Mouse (Mus musculus): ENCODE results near the gene Hcfc1r1. TPM values are rescaled to one million over a fixed set of nuclear protein-coding genes. Genes with fewer than 3 reads are reported as not detected.

The Hcfc1r1 gene
- 158 and 163 TPM in 2 replicates for total RNA-seq (2021)
- long read RNA-seq, experiment 1, transcript Hcfc1r1-201 (3 exons, 946 nt), result major isoform, 26 of 78 reads
- long read RNA-seq, experiment 1, partial matches to known transcripts, result 37 of 78 reads
- long read RNA-seq, experiment 1, other reads (novel, unspliced or antisense), result 13 of 78 reads
- long read RNA-seq, experiment 2, transcript Hcfc1r1-201 (3 exons, 946 nt), result major isoform, 26 of 71 reads
- long read RNA-seq, experiment 2, partial matches to known transcripts, result 27 of 71 reads
- long read RNA-seq, experiment 2, other reads (novel, unspliced or antisense), result 16 of 71 reads

- peak; percentile 94 for DNase-seq
These were observed at the start of gene Hcfc1r1, which contains the start of gene Thoc6 for GRCm38 (mm10) chr17:23673424-23674073. Hcfc1r1 (plus strand) TSS chr17:23673596. Thoc6 (minus strand) TSS chr17:23673882.

DNA sequence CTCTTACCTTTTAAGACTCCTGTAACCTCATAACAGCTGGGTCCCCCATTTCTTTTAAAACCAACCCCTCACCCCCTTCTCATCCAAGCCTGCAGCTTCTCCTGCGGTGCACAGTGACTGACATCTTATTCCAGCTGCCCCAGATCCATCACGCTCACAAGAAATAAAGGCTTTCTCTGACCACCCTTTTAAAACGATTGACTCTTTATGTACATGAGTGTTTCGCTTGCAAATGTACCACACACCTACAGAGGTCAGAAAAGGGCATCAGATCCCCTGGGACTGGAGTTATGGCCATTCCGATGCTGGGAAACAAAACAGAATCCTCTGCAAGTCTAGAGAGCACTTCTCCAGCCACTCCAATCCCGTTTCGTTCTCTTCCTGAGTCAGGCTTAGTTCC is 45.6 kb upstream of the Hcfc1r1 start:
- DNase-seq, result no peak

GRCm38 (mm10) chr17:23630195-23631020 is 43.0 kb upstream of the Hcfc1r1 start:
- peak; percentile 92 for DNase-seq

DNA sequence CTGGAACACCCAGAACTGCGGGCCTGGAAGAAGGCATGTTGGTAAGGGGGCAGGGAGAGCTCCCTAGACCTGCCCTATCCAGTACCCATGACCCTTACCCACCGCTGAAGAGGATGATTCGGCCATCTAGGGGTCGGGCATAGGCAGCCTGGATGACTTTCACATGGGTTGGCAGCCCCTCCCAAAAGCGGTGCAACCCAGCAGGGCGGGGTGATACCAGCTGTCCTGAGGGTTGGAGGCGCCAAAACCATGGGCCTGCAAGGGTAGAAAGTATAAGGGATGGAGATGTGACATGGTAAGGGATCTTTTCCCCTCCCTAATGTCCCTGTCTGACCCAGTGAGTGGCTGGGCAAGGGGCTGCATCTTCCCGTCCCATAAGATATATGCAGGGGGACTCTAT is 42.2 kb upstream of the Hcfc1r1 start:
- DNase-seq, result no peak

- peak; percentile 34 for DNase-seq
These were observed 28.5 kb upstream of the Hcfc1r1 start, which contains the start of gene Mmp25 for GRCm38 (mm10) chr17:23644613-23645495. Mmp25 (minus strand) TSS chr17:23645277.

GRCm38 (mm10) chr17:23645894-23646293 is 27.5 kb upstream of the Hcfc1r1 start:
- no peak for DNase-seq

DNA sequence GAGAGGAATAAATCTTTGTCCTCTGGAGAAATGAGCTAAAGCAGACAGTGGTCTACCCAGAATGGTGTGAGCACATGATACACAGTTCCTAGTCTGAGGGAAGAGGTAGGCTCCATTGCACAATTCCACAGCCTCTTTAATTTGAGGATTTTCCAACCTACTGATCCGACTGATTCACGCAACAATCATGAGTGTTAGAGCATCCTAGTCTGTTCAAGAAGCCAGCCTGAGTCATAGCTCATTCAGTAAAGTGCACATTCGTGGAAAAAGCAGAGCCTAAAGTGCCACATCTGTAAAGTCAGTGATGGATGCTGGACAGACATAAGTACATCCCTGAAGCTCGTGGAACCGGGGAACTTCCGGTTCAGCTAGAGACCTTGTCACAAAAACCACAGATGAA is 22.0 kb upstream of the Hcfc1r1 start:
- no peak for DNase-seq

DNA sequence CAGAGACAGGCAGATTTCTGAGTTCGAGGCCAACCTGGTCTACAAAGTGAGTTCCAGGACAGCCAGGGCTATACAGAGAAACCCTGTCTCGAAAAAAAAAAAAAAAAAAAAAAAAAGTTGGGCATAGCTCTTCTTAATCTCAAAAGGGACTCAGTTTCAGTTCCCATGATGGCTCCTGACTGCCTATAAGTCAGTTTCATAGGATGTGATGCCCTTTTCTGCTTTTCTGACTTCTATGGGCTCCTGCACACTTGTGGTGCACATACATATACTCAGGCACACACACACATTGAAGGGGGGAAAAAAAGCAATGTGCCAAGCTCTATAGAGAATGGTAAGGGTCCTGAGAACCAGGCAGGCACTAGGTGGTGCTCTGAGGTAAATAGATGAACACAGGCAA is 20.1 kb upstream of the Hcfc1r1 start:
- DNase-seq, result no peak

DNA sequence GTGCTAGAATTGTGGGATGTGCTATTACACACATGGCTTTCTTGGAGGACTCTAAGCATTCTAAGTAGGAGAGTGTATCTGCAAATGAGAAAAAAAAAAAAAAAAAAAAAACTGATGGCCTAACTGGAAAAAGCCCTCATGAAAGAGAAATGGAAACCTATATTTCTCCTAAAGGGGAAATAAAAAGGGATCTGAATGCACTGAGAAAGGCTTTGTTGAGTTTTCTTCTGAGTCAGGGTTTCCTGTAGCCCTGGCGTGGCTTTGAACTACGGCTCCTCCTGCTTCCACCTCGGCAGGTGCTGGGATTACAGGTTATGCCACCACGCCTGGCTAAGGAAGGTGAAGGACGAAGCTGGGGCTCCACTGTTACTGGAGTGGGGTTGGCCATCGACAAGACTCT is 19.4 kb upstream of the Hcfc1r1 start:
- DNase-seq, result no peak

GRCm38 (mm10) chr17:23654410-23654809 is 19.0 kb upstream of the Hcfc1r1 start:
- DNase-seq, result no peak

- DNase-seq, result no peak
These were observed 14.9 kb upstream of the Hcfc1r1 start for GRCm38 (mm10) chr17:23658450-23658849.

DNA sequence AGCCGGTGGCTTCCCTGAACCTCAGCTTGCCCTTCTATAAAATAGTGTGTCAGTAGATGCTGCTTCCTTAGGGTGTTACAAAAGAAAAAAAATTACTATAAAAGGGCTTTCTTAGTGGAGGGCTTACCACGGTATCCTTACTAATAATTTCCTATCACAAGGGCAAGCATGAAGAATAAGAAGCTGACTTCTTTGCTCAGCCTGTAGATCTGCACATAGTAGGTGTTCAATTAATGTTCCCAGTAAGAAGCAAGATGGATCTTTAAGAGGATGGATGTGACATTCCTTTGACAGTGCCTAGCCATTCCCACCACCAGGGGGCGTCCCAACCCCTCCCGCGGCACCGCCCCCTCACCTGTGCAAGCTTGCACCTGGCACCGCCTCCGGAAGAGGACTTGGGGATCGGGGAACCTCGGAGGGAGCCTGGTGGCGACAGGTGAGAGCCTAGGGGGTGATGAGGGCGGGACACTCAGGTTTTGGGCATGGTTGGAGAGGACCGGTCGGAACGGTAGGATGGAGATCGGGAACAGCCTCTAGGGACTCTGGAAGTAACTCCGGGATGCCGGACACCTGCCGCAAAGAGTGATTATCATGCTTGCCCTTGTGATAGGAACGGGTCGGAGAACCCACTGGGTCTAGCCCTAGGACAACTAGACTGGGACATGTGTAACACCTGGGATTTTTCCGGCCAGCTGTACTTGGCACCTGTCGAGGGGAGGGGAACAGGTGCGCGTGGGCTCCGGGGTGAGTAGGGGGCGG is 13.1 kb upstream of the Hcfc1r1 start, which contains the start of gene Bicdl2:
Gene Bicdl2, plus strand, starts transcription at position 390 of the 759 bp plus-strand sequence.
- DNase-seq, result peak; percentile 73

DNA sequence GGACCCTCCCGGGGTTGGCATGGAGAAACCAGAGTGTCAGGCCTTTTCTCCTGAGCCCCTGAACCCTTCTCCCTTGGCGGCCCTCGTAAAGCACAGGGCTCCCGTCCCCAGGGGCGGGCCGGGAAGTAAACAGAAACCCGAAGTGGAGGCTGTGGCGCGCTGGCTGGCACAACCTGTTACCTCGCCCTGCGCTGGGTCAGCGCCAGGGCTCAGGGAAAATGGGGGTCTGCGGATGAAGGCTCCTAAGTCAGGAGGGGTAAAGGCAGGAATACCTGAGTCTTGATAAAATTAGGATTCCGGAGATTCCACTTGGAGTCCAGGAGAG is 12.6 kb upstream of the Hcfc1r1 start:
- no peak for DNase-seq

DNA sequence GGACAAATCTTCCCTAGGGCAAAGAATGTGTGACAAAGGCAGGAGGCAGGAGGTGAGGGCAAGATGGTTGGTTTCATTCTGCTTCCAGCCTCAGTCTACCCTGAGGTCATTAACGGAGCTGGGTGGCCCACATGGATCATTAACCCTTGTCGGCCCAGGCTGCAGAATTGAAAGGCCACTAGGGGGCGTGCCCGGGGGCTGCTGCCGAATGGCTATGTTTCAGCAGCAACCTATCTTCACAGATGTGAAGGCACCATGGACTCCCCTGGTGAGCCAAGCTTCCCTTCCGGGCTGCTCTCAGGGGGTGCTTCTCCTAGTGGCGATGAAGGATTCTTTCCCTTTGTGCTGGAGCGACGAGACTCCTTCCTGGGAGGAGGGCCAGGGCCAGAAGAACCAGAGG is 11.9 kb upstream of the Hcfc1r1 start:
- peak; percentile 57 for DNase-seq

DNA sequence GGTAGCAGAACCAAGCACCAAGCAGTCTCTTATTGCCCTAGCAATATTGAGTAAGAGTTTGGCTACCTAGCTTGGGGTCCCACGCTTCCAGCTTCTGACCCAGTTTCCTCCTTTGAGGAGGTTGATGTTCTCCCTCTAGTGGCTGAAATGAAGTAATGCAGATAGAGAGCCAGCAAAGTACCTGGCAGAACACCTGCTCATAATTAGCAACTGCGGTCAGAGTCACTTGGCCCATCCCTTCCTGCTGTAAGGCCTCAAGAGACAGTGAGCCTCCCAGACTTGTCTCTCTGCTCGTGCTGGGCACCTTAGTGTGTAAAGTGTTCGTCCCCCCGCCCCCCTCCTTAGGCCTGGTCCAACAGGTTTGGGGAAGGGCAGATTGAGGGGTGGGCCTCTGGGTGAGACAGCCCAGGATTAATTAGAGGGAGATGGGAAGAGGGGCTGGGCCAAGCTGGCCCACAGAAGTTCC is 8.8 kb upstream of the Hcfc1r1 start:
- no peak for DNase-seq

GRCm38 (mm10) chr17:23665511-23665910 is 7.9 kb upstream of the Hcfc1r1 start:
- DNase-seq, result no peak

DNA sequence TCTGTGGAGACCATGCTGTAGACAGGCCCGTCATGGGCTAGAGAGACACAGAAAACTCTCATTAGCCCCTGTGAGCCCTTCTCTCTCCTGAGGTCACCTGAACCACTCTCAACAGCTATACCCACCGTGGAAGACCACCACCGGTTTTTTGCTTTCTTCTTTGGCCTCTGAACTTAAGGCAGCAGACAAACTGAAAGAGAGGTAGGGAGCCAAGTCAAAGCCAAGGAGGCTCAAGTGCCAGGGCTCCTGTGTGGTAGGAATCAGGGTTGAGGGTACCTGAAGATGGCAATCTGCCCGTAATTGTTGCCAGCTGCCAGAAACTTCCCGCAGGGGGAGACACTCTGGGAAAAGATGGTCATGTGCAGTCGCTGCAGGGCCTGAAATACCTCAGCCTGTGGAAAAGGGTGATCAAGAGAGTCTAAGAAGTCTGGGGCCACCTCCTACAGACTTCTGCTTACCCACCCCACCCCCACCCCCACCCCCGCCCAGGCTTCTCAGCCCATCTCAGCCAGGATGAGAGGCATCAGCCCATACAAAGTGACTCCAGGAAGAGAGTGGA is 2.8 kb upstream of the Hcfc1r1 start:
- no peak for DNase-seq

GRCm38 (mm10) chr17:23671519-23671918 is 1.9 kb upstream of the Hcfc1r1 start:
- no peak for DNase-seq

DNA sequence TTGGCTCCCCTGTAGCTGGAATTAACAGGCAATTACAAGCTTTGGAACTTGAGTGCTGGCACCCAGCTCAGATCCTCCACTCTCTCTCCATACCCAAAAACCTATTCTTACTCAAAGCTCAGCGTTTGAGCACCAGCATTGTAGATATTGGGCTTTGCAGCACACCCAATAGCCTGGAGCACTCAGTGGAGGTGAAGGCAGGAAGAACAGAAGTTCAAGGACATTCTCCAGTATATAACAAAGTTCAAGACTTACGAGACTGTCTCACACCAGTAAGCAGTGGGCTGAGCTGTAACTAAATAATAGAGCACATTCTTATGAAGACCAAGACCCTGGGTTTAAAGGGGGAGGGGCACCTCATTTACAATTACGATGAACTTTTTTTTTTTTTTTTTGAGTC is 635 bp upstream of the Hcfc1r1 start:
- DNase-seq, result no peak

GRCm38 (mm10) chr17:23674271-23674952 is 1.0 kb downstream of the Hcfc1r1 start:
- DNase-seq, result peak; percentile 23

Data from adrenal gland, postnatal 14 days (tissue).